Mouse (Mus musculus): ENCODE results near the gene Slc30a4.

Gene Slc30a4

GRCm38 (mm10) chr2:122702181-122703036, at the start of gene Slc30a4:
TSS of gene Slc30a4 (minus strand) at chr2:122702663.
- peak; percentile 84 to 91 for DNase-seq

GRCm38 (mm10) chr2:122746461-122746860, 44.0 kb upstream of the Slc30a4 start:
- no peak for DNase-seq

GRCm38 (mm10) chr2:122739023-122739422, 36.6 kb upstream of the Slc30a4 start:
- no peak for DNase-seq

DNA sequence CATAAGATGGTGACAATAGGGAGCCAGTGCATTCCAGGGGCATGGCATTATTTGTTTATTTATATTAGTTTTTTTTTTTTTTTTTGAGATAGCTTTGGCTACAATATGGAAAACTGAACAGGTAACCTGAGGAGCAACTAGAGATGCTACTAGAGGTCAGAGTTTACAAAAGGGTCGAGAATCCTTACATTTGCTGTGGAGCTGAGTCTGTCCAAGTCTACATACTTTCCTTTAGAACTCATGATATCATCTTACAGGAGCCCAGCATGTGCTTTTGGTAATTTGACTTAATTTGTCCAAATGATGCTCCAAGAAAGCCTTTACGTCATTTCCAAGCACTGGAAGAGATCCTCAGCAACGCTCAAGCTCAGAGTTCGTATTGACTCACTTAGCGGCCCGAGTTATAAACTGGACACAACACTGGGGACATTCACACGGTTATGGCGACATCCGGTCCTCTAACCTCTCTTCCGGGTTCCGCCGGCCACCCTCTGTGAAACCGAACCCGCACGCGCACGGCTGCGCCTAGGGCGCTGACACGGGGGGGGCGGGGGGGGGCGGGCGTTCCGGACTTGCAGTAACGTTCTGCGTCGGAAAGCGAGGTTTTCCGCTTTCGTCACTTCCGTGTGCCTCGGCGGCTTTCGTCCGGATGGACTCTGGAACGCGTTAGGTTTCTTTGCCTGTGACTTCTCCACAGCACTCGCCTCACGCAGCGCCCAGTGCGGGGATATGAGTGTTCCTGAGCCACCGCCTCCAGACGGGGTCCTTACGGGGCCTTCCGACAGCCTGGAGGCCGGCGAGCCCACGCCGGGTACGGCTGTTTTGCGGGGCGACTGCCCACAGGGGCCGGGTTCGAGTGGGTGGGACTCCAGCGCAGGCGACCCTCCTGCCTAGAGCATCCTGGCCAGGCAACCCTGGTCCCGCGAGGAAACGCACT, 35.7 kb upstream of the Slc30a4 start, which contains the start of gene Bloc1s6:
Bloc1s6 (plus strand) TSS at position 610 of the 937 bp plus-strand sequence.
- peak; percentile 94 for DNase-seq

DNA sequence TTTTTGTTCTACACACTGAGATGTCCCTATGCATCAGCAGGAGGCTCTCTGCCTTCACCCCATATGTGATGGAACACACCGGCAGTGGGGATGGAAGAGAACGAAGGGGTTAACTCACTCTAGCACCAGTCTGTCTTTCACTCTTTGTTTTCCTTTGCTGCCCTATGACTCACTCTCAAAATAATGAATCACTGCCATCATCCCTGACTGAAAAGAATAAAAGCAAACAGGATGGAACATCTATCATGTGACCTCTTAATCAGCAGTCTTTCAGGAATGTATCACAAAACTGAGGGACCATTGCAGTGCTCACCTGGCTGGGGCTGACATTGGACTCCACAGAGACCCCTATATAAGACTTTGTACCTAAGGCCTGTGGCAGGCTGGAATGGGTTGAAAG, 29.0 kb upstream of the Slc30a4 start:
- DNase-seq: no peak

GRCm38 (mm10) chr2:122725604-122726003, 23.1 kb upstream of the Slc30a4 start:
- peak in 1 of 2 experiments; percentile 36 for DNase-seq

DNA sequence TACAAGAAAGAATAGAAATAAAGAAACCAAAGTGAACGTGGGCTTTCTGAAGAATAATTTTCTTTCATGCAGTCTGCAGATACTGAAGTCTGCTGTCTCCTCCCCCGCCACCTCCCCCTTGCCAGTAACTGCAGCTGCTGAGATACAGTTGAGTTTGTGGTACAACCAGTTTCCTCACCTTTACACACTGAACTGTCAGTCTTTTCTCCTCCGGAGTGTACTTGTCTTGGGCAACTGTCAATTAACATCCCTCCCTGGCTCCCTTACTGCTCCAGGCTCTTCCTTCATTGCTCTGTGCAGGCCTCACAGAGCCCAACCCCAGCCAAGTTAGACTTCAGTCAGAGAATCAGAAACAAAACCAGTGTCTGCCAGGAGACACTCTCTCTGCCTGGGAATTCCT, 18.1 kb upstream of the Slc30a4 start:
- no peak for DNase-seq

DNA sequence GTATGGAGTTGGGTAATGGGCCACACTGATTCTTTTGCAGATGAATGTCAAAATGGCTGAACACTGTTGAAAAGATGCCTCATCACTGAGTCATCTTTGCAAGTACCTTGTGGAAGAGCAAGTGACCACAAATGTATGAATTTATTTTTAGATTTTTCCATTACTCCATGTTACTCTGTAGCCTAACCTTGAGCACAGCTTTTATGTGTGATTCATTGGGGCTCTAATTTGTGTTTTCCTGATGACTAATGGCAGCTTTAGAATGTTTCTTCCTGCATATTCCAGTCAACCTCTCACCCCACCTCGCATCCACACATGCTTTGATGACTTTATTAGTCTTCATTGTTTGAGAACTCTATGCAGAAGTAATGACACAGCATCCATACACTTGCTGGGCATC, 16.8 kb upstream of the Slc30a4 start:
- DNase-seq: no peak

- no peak for DNase-seq
Observed at GRCm38 (mm10) chr2:122716301-122716842, 13.9 kb upstream of the Slc30a4 start.

GRCm38 (mm10) chr2:122715148-122715692, 12.8 kb upstream of the Slc30a4 start:
- no peak for DNase-seq

- DNase-seq: no peak
Observed at GRCm38 (mm10) chr2:122712848-122713247, 10.4 kb upstream of the Slc30a4 start.

GRCm38 (mm10) chr2:122711911-122712310, 9.4 kb upstream of the Slc30a4 start:
- DNase-seq: no peak

GRCm38 (mm10) chr2:122709156-122709555, 6.7 kb upstream of the Slc30a4 start:
- no peak for DNase-seq

DNA sequence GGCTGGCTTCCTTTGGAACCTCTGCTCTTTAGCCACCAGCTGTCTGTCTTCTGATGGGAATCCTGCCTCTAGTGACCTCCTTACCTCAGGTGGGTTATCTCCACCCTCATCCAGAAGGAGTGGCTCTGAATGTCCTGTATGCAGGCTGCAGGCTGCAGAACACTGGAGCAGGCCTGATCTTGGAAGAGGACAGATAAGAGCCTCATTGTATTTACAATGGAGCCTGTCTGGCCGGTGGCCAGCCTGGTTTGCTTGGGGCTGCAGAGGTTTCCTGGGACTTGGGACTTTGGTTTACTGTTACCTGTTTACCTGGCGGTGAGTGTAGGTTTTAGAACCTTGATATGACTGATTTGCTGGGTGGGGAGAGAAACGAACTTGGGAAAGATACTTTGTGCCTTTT, 5.6 kb upstream of the Slc30a4 start:
- DNase-seq: no peak

DNA sequence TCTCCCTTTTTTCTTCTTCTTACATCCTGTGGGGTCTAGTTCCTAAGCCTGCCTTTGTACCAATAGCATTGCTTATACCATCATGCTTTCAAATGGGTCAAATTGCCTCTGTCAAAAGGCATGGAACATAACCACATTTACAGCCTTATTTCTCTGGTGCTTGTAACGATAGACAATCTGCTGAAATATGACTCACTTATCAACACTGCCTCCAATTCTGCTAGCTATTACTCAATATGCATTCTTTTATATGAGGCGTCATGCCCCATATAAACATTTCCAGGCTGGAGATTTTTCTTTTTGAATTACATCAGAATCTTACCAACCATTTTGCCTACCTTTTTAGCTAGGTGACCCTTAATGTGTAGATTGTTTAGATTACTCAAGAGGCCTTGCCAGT, 2.1 kb upstream of the Slc30a4 start:
- DNase-seq: no peak

DNA sequence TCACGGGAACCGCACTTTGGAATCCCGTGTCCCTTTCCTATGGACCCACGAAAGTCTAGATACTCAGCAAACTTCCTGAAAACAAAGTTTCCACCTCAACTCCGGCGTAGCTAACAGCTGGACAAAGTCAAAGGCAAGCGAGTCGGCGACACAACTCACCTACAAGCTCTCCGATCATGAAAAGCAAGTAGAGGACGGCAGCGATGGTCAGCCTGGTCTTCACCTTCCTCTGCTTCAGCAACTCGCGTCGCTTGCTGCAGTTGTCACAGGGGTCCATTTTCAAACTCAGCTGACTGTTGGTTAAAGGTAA, 637 bp downstream of the Slc30a4 start:
- DNase-seq: no peak

DNA sequence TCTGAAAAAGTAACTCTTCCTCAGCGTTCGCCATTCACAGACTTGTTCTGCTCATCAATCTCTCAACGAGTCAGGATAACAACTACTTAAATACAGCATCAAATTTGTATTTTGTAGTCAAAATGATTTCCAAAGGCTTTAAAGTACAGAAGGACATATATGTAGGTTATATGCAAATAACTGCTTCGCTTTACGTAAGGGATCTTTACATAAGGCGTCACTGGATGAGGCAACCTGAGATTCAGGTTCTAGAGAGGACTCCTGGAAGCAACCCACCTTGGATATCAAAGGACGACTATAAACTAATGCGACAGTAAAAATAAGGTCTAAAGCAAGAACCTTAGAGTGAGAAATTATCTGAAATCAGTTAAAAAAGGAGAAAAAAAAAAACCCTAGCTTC, 1.5 kb downstream of the Slc30a4 start:
- DNase-seq: no peak

DNA sequence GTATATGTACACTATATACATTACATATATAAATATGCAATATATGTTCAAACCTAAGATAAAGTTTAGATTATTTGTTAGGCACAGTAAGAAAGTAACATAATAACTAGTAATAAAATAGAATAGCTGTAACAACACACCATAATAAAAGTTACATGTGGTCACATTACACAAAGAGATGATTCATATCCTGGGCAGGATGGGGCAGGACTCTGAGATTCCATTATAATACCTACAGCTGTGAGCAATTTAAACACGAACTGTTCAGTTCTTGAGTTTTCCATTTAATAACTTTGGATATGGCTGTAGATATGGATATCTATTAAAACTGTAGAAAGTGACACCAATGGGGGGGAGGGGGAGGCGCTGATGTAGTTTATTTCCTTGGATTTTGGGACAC, 4.9 kb downstream of the Slc30a4 start:
- no peak for DNase-seq

GRCm38 (mm10) chr2:122686665-122687064, 15.8 kb downstream of the Slc30a4 start:
- no peak for DNase-seq

- DNase-seq: no peak
Observed at GRCm38 (mm10) chr2:122683641-122684040, 18.8 kb downstream of the Slc30a4 start.

GRCm38 (mm10) chr2:122682520-122682919, 19.9 kb downstream of the Slc30a4 start:
- DNase-seq: no peak

DNA sequence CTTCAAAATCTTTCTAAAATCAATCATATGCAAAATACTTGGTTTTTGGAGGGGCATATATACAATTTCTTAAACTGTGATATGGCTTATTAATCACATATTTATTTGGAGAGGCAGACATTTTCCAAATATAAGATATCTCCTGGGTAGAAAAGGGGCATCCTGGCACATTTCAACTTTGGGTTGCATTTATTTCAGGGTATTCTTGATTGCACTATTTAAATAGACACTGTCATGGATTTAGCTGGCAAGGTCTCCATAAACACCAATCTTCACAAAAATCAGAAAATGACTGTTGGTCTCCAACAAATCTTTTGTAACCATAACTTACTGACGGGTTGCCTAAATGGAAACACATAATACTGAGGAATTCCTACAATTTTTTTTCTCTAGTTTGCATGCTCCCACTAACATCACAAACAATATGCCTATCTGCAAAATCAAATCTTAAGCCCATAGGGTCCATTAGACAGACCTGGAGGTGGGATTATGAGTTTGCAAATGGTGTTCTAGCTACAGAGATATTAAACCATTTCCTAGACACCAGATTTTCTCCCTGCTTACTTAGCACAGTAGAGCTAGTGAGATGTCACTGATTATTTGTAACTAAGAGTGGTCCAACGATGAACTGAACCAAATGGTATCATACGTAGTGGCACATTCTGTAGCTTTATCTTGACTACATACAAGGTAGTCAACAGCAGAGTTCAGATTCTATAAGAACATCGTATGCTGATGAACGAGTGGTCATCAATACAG, 20.9 kb downstream of the Slc30a4 start:
- DNase-seq: no peak
